Mouse (Mus musculus) forebrain, embryonic 10.5 days (tissue): ENCODE measurements around the gene Sp9. TPM values are rescaled to one million over a fixed set of nuclear protein-coding genes. Genes with fewer than 3 reads are reported as not detected.

Source experiments
- DNase-seq: peaks from one replicate; pipeline ENCODE4 v3.0.0-alpha.2; 2017; ENCODE audit warnings: low spot score; ENCODE audit errors: extremely low spot score
- H3K27ac ChIP-seq: fragments of 300-500 bp; sonication (generic); 2 replicates; pipeline ENCODE4 v1.5.1; 2016; ENCODE audit warnings: mild to moderate bottlenecking
- H3K27me3 ChIP-seq: fragments of 300-500 bp; sonication (generic); 2 replicates; pipeline ENCODE4 v1.6.1; 2016; ENCODE audit warnings: mild to moderate bottlenecking; ENCODE audit not compliant: poor library complexity, severe bottlenecking
- H3K36me3 ChIP-seq: fragments of 300-500 bp; sonication (generic); replicated peaks from 2 replicates; pipeline ENCODE4 v1.6.1; 2016; ENCODE audit warnings: mild to moderate bottlenecking, moderate library complexity
- H3K4me1 ChIP-seq: fragments of 300-500 bp; sonication (generic); 2 replicates; pipeline ENCODE4 v1.6.1; 2016
- H3K4me3 ChIP-seq: fragments of 300-500 bp; sonication (generic); 2 replicates; pipeline ENCODE4 v1.5.1; 2016; ENCODE audit warnings: mild to moderate bottlenecking, moderate library complexity
- H3K9me3 ChIP-seq: fragments of 300-500 bp; sonication (generic); 2 replicates; pipeline ENCODE4 v1.6.1; 2016; ENCODE audit warnings: mild to moderate bottlenecking, moderate library complexity
- WGBS: fragments of 180-500 bp; shearing (Covaris S2); methylation state at CpG from one replicate; pipeline ENCODE4 v1.1.7; 2016; 5-methylcytosine and 5-hydroxymethylcytosine counted together
- polyA plus RNA-seq: library from polyadenylated mRNA; unstranded; fragments of >200 nt; fragmentation: Nextera tagmentation; extraction: Ambion mirVana; gene quantifications from 2 replicates; pipeline ENCODE4 v1.2.1, GENCODE M21; 2016

The Sp9 gene
- polyA plus RNA-seq, 1 experiment from 2014 or later: 0.94 TPM

DNA sequence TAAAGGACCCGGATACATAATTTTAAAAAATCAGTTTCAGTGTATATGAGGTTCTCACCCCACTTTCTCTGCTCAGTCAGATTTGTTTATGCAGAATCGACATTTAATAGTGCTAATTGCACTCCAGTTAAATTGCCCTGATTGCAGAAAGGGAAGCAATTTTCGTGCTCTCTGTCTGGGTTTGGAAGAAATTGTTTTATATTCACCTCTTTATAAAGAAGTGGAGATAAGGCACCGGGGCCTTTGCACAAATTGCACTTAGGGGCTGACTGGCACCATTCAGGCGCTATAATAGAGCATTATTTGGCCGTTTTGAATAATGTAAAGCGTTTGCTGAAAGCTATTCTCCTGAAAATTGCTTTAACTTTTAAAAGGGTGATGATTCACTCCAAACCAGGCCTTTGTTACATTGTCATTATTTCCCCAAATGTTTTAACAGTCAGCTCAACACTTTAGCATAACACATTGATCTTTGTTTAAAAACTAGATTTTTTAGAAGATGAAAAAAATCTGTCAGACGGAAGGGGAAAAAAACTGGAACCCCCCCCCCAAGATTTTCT lies 2.8 kb upstream of the Sp9 start:
- H3K4me3 ChIP-seq: 0 out of 2 replicates have a peak overlapping the region, but pooled peaks have one; percentile 16
- peaks cover 77% of the 10 kb centered on the region for H3K4me1 ChIP-seq
- no peak overlapping the region for H3K27ac ChIP-seq
- peaks cover 100% of the 10 kb centered on the region for H3K27me3 ChIP-seq
- no peak for DNase-seq
- no peaks in the 10 kb centered on the region for H3K36me3 ChIP-seq
- 4% methylated on average over 8 of the region's 8 CpGs for WGBS
- no peaks in the 10 kb centered on the region for H3K9me3 ChIP-seq

DNA sequence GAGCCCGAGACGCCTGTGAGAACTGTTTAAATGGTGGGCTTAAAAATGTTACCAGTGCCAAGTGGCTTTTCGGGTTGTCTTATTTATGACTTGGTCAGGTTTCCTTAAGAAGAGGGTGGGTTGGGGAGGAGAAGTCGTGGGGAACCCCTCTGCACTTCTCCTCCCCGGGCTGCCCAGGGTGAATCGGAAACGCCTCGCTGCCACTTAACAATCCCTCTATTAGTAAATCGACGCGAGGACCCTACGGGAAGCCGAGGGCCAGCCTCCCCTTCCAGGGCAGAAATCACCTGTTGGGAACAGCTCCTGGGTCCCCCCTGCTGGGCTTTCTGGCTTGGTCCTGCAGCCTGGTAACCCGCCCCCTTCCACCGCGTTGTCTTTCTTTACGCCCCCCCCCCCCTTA lies 2.1 kb upstream of the Sp9 start:
- Histone ChIP-seq H3K4me1 (peaks cover 77% of the 10 kb centered on the region), H3K27me3 (peaks cover 100% of the 10 kb centered on the region), H3K4me3 (peak overlapping the region; percentile 16; the same call in 1 of the 2 replicates), H3K9me3 (no peaks in the 10 kb centered on the region), H3K27ac (no peak overlapping the region), H3K36me3 (no peaks in the 10 kb centered on the region)
- WGBS: 1% methylated on average over 17 of the region's 17 CpGs
- DNase-seq: peak; percentile 49

DNA sequence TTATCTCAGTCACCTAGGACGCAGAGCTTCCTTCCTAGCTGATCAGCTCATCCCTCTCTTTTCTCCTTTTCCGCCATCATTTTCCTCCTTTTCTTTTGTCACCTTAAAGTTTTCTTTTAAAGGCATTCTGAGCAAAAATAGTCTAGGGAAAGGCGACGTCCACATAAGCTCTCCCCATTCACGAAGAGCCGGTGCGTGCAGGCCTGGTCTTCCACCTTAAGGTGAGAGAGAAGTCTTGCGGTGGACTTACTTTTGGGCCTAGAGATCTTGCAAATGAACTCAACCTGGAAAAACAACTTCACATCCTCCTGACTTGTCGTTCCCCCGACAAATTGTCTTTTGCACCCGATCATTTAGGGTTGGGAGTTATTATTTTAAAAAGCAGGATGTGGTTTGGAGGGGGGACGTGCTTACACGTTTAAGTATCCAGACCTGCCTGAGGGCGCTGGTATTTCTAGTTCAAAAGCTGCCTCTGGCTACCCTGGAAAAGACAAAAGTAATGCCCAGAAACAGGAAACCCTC lies 1.6 kb upstream of the Sp9 start:
- WGBS: under 1% methylated on average over 14 of the region's 14 CpGs
- Histone ChIP-seq H3K27me3 (peaks cover 100% of the 10 kb centered on the region), H3K4me1 (peaks cover 76% of the 10 kb centered on the region), H3K27ac (no peak overlapping the region), H3K36me3 (no peaks in the 10 kb centered on the region), H3K4me3 (peak overlapping the region; percentile 51), H3K9me3 (no peaks in the 10 kb centered on the region)
- peak; percentile 25 for DNase-seq

DNA sequence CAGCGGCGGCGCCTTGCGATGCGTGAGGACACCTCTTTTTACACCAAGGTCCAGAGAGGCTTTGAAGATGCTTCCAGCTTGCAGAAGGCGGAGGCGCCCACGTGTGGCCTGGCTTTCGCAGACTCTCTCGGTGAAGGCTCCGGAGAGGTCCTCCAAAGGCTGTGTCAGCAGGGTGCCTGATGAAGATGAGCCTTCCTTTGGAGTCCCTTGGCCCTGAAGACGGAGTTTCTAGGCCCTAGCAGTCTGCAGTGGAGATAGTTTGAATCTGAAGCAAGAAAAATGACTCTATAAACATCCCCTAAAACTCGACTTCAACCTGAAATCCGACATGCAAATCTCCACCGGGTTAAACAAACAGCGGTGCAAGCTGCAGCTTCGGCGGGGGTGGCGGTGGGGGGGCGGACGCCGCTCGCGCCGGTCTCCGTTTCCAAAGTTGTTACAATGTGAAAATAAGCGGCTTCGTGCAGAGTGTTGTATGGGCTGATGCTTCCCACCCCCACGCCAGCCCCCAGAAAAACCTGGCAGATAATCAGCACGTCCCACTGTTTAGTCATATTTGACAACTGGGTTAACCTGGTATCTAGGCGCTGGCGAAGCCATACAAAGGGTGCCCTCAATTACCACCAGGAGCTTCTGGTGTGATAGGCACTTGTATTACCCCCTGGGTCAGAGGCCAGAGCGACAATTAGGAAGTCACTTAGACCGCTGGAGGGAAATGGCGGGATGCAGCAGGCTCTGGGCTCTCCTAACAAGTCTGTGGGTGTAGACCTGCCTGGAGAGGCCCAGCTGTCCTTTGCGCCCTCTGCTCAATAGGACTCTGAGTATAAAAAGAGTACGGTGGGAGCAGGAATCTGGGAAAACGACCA lies 899 bp upstream of the Sp9 start:
- no peaks in the 10 kb centered on the region for H3K36me3 ChIP-seq
- H3K4me3 ChIP-seq: peak overlapping the region; percentile 51
- DNase-seq: peak; percentile 54
- peaks cover 100% of the 10 kb centered on the region for H3K27me3 ChIP-seq
- H3K9me3 ChIP-seq: no peaks in the 10 kb centered on the region
- H3K27ac ChIP-seq: no peak overlapping the region
- H3K4me1 ChIP-seq: peaks cover 72% of the 10 kb centered on the region
- WGBS: under 1% methylated on average over 38 of the region's 38 CpGs

DNA sequence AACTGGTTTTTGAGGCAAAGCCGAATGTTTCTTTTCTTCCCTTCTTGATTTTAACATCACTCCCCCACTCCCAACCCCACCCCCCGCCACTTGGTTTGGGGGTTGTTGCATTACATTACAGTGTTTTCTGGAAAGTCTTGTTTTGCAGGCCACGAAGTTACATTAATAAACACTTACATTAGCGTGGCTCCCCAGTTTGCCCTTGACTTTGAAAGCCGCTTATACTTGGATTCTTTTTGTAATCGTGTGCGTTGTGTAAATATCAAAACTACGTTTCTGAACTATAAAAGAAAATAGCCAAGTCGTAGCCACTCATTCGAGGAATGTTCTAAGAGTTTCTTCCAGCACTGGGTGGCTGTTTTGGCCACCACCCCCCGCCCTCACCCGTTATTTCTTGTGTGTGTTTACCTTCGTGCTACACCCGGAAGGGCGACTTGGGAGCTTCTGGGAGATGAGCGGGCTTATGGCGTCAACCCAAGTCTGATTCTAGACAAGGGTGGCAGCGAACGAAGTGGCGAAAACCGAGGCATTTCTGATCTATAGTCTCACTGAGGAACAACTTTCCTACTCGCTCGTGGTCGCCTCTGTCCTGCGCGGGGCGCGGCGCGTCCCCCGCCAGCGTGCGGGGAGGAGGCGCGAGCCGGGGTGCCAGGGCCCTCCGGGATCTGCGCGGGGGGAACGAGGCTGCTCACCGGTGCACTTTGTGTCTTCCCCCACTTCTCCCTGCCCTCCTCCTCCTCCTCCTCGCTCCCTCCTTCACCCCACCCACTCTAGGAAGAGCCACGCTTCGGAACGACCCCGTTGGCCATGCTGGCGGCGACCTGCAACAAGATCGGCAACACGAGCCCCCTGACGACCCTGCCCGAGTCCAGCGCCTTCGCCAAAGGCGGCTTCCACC lies 875 bp downstream of the Sp9 start:
- H3K27ac ChIP-seq: peak overlapping the region; percentile 67
- H3K27me3 ChIP-seq: peaks cover 100% of the 10 kb centered on the region
- peak; percentile 42 for DNase-seq
- H3K36me3 ChIP-seq: no peaks in the 10 kb centered on the region
- WGBS: under 1% methylated on average over 55 of the region's 55 CpGs
- H3K9me3 ChIP-seq: no peaks in the 10 kb centered on the region
- H3K4me3 ChIP-seq: peak overlapping the region; percentile 51
- peaks cover 82% of the 10 kb centered on the region for H3K4me1 ChIP-seq

DNA sequence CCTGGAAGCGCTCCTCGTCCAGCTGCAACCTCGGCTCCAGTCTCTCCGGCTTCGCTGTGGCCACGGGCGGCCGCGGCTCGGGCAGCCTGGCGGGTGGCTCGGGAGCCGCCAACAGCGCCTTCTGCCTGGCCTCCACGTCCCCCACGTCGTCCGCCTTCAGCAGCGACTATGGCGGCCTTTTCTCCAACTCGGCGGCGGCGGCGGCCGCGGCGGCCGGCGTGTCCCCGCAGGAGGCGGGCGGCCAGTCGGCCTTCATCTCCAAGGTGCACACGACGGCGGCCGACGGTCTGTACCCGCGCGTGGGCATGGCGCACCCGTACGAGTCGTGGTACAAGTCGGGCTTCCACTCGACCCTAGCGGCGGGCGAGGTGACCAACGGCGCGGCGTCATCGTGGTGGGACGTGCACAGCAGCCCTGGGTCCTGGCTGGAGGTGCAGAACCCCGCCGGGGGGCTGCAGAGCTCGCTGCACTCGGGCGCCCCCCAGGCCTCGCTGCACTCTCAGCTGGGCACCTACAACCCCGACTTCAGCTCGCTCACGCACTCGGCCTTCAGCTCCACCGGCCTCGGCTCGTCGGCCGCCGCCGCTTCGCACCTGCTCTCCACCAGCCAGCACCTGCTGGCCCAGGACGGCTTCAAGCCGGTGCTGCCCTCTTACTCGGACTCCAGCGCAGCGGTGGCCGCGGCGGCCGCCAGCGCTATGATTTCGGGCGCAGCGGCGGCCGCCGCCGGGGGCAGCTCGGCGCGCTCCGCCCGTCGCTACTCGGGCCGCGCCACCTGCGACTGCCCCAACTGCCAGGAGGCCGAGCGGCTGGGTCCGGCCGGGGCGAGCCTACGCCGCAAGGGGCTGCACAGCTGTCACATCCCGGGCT lies 1.8 kb downstream of the Sp9 start:
- peaks cover 100% of the 10 kb centered on the region for H3K27me3 ChIP-seq
- DNase-seq: peak; percentile 65
- no peaks in the 10 kb centered on the region for H3K36me3 ChIP-seq
- whole genome bisulfite sequencing: under 1% methylated on average over 110 of the region's 110 CpGs
- peak overlapping the region; percentile 67 for H3K27ac ChIP-seq
- H3K4me1 ChIP-seq: peaks cover 82% of the 10 kb centered on the region
- H3K4me3 ChIP-seq: peak overlapping the region; percentile 51
- H3K9me3 ChIP-seq: no peaks in the 10 kb centered on the region

DNA sequence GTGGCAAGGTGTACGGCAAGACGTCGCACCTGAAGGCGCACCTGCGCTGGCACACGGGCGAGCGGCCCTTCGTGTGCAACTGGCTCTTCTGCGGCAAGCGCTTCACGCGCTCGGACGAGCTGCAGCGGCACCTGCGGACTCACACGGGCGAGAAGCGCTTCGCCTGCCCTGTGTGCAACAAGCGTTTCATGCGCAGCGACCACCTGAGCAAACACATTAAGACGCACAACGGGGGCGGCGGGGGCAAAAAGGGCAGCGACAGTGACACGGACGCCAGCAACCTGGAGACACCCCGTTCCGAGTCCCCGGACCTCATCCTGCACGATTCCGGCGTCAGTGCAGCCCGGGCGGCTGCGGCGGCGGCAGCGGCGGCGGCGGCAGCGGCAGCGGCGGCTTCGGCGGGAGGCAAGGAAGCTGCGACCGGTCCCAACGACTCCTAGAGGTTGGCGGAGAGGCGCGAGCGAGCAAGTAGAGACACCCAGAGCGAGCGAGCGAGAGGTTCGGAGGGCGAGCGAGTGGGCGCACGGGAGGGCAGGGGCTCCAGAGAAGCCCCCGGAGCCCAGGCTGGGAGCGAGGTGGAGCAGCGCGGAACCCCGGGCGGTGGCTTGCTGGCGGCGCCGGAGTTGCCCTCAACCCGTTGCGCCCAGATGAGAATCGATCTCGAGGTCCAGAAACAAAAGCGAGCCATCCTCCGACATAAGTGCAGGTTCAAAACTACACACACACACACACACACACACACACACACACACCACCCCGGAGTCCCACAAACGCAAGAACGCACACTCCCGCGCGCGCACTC lies 2.6 kb downstream of the Sp9 start:
- peak overlapping the region; percentile 67 for H3K27ac ChIP-seq
- peaks cover 100% of the 10 kb centered on the region for H3K27me3 ChIP-seq
- H3K36me3 ChIP-seq: no peaks in the 10 kb centered on the region
- WGBS: under 1% methylated on average over 88 of the region's 88 CpGs
- peak overlapping the region; percentile 51 for H3K4me3 ChIP-seq
- no peaks in the 10 kb centered on the region for H3K9me3 ChIP-seq
- DNase-seq: peak; percentile 75
- H3K4me1 ChIP-seq: peaks cover 84% of the 10 kb centered on the region

DNA sequence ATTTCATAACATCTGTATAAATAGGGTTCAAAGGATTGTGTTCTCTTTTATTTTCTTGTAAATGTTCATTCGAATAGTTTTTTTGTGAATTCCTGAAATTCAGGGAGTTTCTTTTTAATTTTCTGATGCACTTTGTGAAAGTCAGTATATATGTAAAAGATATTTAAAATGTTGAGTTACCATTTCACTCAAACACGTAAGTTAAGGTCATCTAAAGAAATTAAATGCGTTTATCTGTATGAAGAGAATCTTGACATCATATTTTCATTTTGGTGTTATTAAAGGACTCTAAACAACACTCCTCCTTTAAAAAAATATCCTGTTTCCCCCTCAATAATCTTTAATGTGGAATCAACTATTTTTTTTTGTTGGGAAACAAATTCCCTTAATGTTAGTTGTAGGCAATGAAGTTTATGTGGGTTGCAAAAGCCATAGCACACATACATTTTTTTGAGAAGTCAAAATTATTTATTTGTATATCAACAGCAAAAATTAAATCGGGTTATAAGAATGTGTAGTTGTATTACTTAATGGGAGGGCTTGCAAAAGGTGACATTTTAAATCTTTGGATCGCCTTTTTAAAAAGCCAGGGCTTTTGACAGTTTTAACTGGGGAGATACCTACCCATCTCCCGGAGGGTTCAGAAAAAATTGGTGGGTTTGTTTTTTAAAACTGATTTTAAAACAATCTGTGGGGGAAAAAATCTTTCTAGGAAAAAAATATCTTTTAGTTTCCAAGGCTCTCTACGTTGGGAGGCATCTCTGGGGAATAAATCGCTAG lies 3.7 kb downstream of the Sp9 start:
- peaks cover 80% of the 10 kb centered on the region for H3K4me1 ChIP-seq
- WGBS: 9% methylated on average over 8 of the region's 8 CpGs
- H3K27ac ChIP-seq: no peak overlapping the region
- no peak for DNase-seq
- H3K27me3 ChIP-seq: peaks cover 100% of the 10 kb centered on the region
- no peaks in the 10 kb centered on the region for H3K36me3 ChIP-seq
- H3K9me3 ChIP-seq: no peaks in the 10 kb centered on the region
- H3K4me3 ChIP-seq: no peak overlapping the region

DNA sequence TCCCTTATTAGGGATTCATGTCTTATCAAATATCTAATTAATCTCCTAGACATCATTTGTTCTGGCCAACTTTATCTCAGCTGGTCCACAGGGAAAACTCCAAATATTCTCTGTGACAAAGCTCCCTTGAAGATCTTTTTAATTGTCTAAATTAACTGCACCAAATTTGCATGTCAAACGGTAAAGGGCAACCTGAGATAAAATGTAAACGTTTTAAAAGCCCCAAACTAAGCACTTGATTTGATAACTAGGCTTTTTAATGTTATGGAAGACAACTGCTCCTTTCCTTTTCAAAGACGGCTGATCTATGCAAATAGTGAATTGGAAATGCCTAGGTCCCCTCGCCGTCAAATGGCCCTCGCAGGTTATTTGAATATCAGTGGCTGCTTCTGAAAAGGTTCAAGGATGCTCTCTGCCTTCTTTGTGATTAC lies 4.4 kb downstream of the Sp9 start:
- Histone ChIP-seq H3K4me1 (peaks cover 80% of the 10 kb centered on the region), H3K4me3 (no peak overlapping the region), H3K9me3 (no peaks in the 10 kb centered on the region), H3K27ac (no peak overlapping the region), H3K36me3 (no peaks in the 10 kb centered on the region), H3K27me3 (peaks cover 100% of the 10 kb centered on the region)
- WGBS: under 1% methylated on average over 6 of the region's 6 CpGs
- peak; percentile 49 for DNase-seq

DNA sequence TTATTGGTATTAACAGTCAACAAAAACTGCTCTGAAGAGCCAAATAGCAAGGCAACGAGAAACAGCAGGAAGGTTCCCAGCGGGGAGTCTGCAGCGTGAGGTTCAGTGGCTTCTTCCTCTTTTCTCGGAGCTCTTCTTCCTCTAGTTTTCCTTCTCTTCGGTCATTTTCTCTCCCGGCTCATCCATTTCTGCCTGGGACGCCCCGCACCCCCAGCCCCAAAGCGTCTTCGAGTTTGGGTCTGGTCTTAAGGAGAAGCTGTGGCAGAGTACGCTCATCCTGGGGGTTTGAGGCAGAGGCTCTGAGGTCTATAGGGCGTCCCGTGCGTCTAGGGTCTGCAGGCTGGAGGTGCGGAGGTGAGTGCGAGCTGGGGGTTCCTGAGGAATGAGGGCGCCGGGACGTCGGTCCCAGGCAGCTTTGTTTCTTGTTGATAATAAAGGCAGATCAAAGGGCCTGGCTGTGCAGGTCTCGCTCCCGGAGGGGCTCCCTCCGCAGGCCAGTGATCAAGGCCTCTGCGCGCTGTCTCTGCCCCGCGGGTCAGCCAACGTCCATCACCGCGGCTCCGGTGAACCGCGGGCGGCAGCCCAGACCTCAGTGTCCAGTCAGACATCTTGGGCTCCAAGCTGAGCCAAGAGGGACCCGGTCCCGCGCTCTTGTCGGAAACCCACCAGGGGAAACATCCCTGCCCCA lies 5.4 kb downstream of the Sp9 start:
- peaks cover 100% of the 10 kb centered on the region for H3K27me3 ChIP-seq
- peak overlapping the region; percentile 56 for H3K27ac ChIP-seq
- H3K4me3 ChIP-seq: peak overlapping the region; percentile 43
- no peaks in the 10 kb centered on the region for H3K9me3 ChIP-seq
- under 1% methylated on average over 38 of the region's 38 CpGs for WGBS
- peak; percentile 61 for DNase-seq
- H3K36me3 ChIP-seq: no peaks in the 10 kb centered on the region
- H3K4me1 ChIP-seq: peaks cover 74% of the 10 kb centered on the region
